Mouse (Mus musculus): Measurements from ENCODE around the gene E130116L18Rik. TPM values are rescaled to one million over a fixed set of nuclear protein-coding genes. Genes with fewer than 3 reads are reported as not detected.
"Not testable (repeated sequence)": the region's sequence is repeated elsewhere in the genome, so short reads cannot be mapped to it uniquely, and the experiment has no call there.

The E130116L18Rik gene
- polyA plus RNA-seq, 1 experiment = not detected

DNA sequence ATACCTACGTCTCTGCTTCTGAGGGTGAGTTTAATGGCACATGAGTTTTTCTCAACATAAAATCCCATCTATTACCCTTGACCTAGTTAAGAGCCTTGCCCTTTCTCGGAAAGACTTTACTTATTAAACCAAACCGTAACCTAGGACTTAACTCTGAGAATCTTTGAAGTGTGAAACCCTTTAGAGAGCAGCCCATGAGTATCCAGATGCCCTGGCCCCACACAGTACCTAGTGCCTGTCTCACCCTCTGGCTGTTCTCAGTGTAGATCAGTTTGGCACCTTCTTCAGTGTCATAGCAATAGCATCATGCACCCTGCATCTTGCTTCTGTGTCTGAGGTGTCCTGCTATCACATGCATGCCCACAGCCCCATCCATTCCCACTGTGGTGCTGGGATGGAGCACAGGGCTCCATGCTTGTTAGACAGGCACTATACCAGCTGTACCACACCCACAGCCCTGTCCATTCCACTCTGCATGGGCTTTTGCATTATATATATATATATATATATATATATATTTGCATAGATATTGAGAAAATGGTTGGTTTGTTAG lies 42.9 kb downstream of the E130116L18Rik start:
- no peaks in the 10 kb centered on the region for H3K9me3 ChIP-seq (replicated peaks; ENCODE audit: control insufficient read depth, insufficient read depth, low read length, poor library complexity, severe bottlenecking)
- TF ChIP-seq POLR2A (IDR thresholded peaks at IDR 0.05; ENCODE audit: insufficient read depth, low read length) (no peak), CTCF (IDR thresholded peaks at IDR 0.05; ENCODE audit: low read depth, low read length) (no peak)
- no peaks in the 10 kb centered on the region for H3K27me3 ChIP-seq (ENCODE audit: control insufficient read depth, insufficient read depth, low read length, poor library complexity, severe bottlenecking)
- no peaks in the 10 kb centered on the region for H3K36me3 ChIP-seq (ENCODE audit: control insufficient read depth, insufficient read depth, low read length, poor library complexity, severe bottlenecking)
- H3K4me3 ChIP-seq (ENCODE audit: low read depth, low read length) = no peak overlapping the region
- no peaks in the 10 kb centered on the region for H3K4me1 ChIP-seq (ENCODE audit: control insufficient read depth, insufficient read depth, low read length)
- H3K27ac ChIP-seq (ENCODE audit: insufficient read depth, low read length) = no peak overlapping the region
- H3K9ac ChIP-seq (ENCODE audit: low read depth, poor library complexity, severe bottlenecking) = no peak overlapping the region

GRCm38 (mm10) chr5:25179284-25179683 lies 43.7 kb downstream of the E130116L18Rik start:
- peak; percentile 36 for TF ChIP-seq CTCF (IDR thresholded peaks at IDR 0.05; ENCODE audit: low read depth, low read length)
- no peak for TF ChIP-seq POLR2A (IDR thresholded peaks at IDR 0.05; ENCODE audit: insufficient read depth, low read length)
- Histone ChIP-seq H3K4me3 (ENCODE audit: low read depth, low read length) (no peak overlapping the region), H3K9ac (ENCODE audit: low read depth, poor library complexity, severe bottlenecking) (no peak overlapping the region), H3K27ac (ENCODE audit: insufficient read depth, low read length) (no peak overlapping the region), H3K4me1 (ENCODE audit: control insufficient read depth, insufficient read depth, low read length) (no peaks in the 10 kb centered on the region), H3K27me3 (ENCODE audit: control insufficient read depth, insufficient read depth, low read length, poor library complexity, severe bottlenecking) (no peaks in the 10 kb centered on the region), H3K36me3 (ENCODE audit: control insufficient read depth, insufficient read depth, low read length, poor library complexity, severe bottlenecking) (no peaks in the 10 kb centered on the region), H3K9me3 (replicated peaks; ENCODE audit: control insufficient read depth, insufficient read depth, low read length, poor library complexity, severe bottlenecking) (no peaks in the 10 kb centered on the region)

DNA sequence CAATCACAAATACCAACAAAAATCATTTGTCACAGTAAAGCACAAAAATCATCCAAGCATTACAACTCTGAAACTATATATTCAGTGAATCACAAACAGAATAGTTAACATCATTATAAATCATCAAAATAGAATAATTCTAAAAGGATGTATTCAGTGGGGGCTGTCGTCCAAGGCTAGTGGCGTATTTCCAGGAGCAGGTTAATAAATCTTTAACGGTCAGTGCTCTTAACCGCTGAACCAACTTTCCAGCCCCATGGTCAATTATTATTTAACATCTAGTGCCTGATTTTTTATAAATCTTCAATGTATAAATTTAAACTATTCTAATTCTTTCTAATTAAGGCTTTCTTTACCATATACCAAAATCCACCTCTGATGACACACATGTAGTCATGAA lies 44.4 kb downstream of the E130116L18Rik start:
- H3K9ac ChIP-seq (ENCODE audit: low read depth, poor library complexity, severe bottlenecking); H3K4me1 ChIP-seq (ENCODE audit: control insufficient read depth, insufficient read depth, low read length); H3K4me3 ChIP-seq (ENCODE audit: low read depth, low read length); H3K36me3 ChIP-seq (ENCODE audit: control insufficient read depth, insufficient read depth, low read length, poor library complexity, severe bottlenecking); H3K27me3 ChIP-seq (ENCODE audit: control insufficient read depth, insufficient read depth, low read length, poor library complexity, severe bottlenecking); H3K27ac ChIP-seq (ENCODE audit: insufficient read depth, low read length); H3K9me3 ChIP-seq (replicated peaks; ENCODE audit: control insufficient read depth, insufficient read depth, low read length, poor library complexity, severe bottlenecking): not testable (repeated sequence)

- H3K9ac ChIP-seq (ENCODE audit: low read depth, poor library complexity, severe bottlenecking) = not testable (repeated sequence)
Measured at GRCm38 (mm10) chr5:25177937-25178336, 45.0 kb downstream of the E130116L18Rik start.

More at GRCm38 (mm10) chr5:25177937-25178336, 45.0 kb downstream of the E130116L18Rik start:
- H3K4me3 ChIP-seq (ENCODE audit: low read depth, low read length); H3K36me3 ChIP-seq (ENCODE audit: control insufficient read depth, insufficient read depth, low read length, poor library complexity, severe bottlenecking); H3K9me3 ChIP-seq (replicated peaks; ENCODE audit: control insufficient read depth, insufficient read depth, low read length, poor library complexity, severe bottlenecking); H3K27ac ChIP-seq (ENCODE audit: insufficient read depth, low read length); H3K4me1 ChIP-seq (ENCODE audit: control insufficient read depth, insufficient read depth, low read length); H3K27me3 ChIP-seq (ENCODE audit: control insufficient read depth, insufficient read depth, low read length, poor library complexity, severe bottlenecking): not testable (repeated sequence)

Other genes starting within 250 kb of the E130116L18Rik start
- 20.9 and 22.0 TPM in 2 replicates for gene Prkag2, start 122.5 kb downstream of the E130116L18Rik start, polyA plus RNA-seq (2011; ENCODE audit: insufficient read depth, insufficient read length, low read depth, missing spikeins)
- not detected in 2 replicates for gene Galntl5, start 41.7 kb downstream of the E130116L18Rik start, polyA plus RNA-seq (2011; ENCODE audit: insufficient read depth, insufficient read length, low read depth, missing spikeins)
- gene Galnt11, start 1.2 kb downstream of the E130116L18Rik start, polyA plus RNA-seq (2011; ENCODE audit: insufficient read depth, insufficient read length, low read depth, missing spikeins) = 17.6 and 18.9 TPM in 2 replicates

Measured in ES-Bruce4 (cell line).